Mouse (Mus musculus): ENCODE data around the gene Pdzd8.

Pdzd8 gene

GRCm38 (mm10) chr19:59345658-59346283, at the start of gene Pdzd8:
Gene Pdzd8, minus strand, starts transcription at chr19:59345780.
- in situ Hi-C loops (cut with MboI, MseI), result loop anchor here (25.0 kb wide), 1 partner anchor 1417 kb away; the partner anchor contains the start of gene Nanos1

- in situ Hi-C loops (cut with MboI, MseI), result no loop called here
Measured at GRCm38 (mm10) chr19:59393777-59394441, 48.3 kb upstream of the Pdzd8 start.

GRCm38 (mm10) chr19:59388847-59389606, 43.4 kb upstream of the Pdzd8 start:
- in situ Hi-C loops (cut with MboI, MseI), result no loop called here

- in situ Hi-C loops (cut with MboI, MseI), result no loop called here
Measured at GRCm38 (mm10) chr19:59388399-59388798, 42.8 kb upstream of the Pdzd8 start.

GRCm38 (mm10) chr19:59387178-59387577, 41.6 kb upstream of the Pdzd8 start:
- in situ Hi-C loops (cut with MboI, MseI), result no loop called here

GRCm38 (mm10) chr19:59384582-59385495, 39.3 kb upstream of the Pdzd8 start:
- in situ Hi-C loops (cut with MboI, MseI), result loop anchor here (5.0 kb wide), 2 partner anchors 42 to 143 kb away; no protein-coding TSS in a partner anchor

GRCm38 (mm10) chr19:59382416-59382917, 36.9 kb upstream of the Pdzd8 start:
- in situ Hi-C loops (cut with MboI, MseI), result loop anchor here (5.0 kb wide), 2 partner anchors 45 to 140 kb away; no protein-coding TSS in a partner anchor

GRCm38 (mm10) chr19:59379995-59380394, 34.4 kb upstream of the Pdzd8 start:
- in situ Hi-C loops (cut with MboI, MseI), result loop anchor here (5.0 kb wide), 2 partner anchors 47 to 138 kb away; no protein-coding TSS in a partner anchor

GRCm38 (mm10) chr19:59376481-59376880, 30.9 kb upstream of the Pdzd8 start:
- in situ Hi-C loops (cut with MboI, MseI), result no loop called here

- in situ Hi-C loops (cut with MboI, MseI), result no loop called here
Measured at GRCm38 (mm10) chr19:59374940-59375339, 29.4 kb upstream of the Pdzd8 start.

- in situ Hi-C loops (cut with MboI, MseI), result no loop called here
Measured at GRCm38 (mm10) chr19:59372928-59373327, 27.3 kb upstream of the Pdzd8 start.

GRCm38 (mm10) chr19:59371016-59371415, 25.4 kb upstream of the Pdzd8 start:
- in situ Hi-C loops (cut with MboI, MseI), result no loop called here

- in situ Hi-C loops (cut with MboI, MseI), result no loop called here
Measured at GRCm38 (mm10) chr19:59367892-59368291, 22.3 kb upstream of the Pdzd8 start.

- in situ Hi-C loops (cut with MboI, MseI), result no loop called here
Measured at GRCm38 (mm10) chr19:59366724-59367123, 21.1 kb upstream of the Pdzd8 start.

- in situ Hi-C loops (cut with MboI, MseI), result no loop called here
Measured at GRCm38 (mm10) chr19:59363666-59364065, 18.1 kb upstream of the Pdzd8 start.

- in situ Hi-C loops (cut with MboI, MseI), result no loop called here
Measured at GRCm38 (mm10) chr19:59362646-59363045, 17.1 kb upstream of the Pdzd8 start.

GRCm38 (mm10) chr19:59360486-59360896, 14.9 kb upstream of the Pdzd8 start:
- in situ Hi-C loops (cut with MboI, MseI), result no loop called here

GRCm38 (mm10) chr19:59359202-59359601, 13.6 kb upstream of the Pdzd8 start:
- in situ Hi-C loops (cut with MboI, MseI), result no loop called here

- in situ Hi-C loops (cut with MboI, MseI), result no loop called here
Measured at GRCm38 (mm10) chr19:59357878-59358277, 12.3 kb upstream of the Pdzd8 start.

- in situ Hi-C loops (cut with MboI, MseI), result no loop called here
Measured at GRCm38 (mm10) chr19:59356843-59357595, 11.4 kb upstream of the Pdzd8 start.

Data from regulatory T cell (primary cell).